Mouse (Mus musculus) forebrain, embryonic 11.5 days (tissue): ENCODE measurements around the gene Gp9. TPM values are rescaled to one million over a fixed set of nuclear protein-coding genes. Genes with fewer than 3 reads are reported as not detected.

ENCODE experiments used
- ATAC-seq: fragments of 200-750 bp; cut with Nextera tagmentation; replicated peaks from 2 replicates; pipeline ENCODE4 v1.8.0; 2017; ENCODE audit warnings: moderate TSS enrichment; ENCODE audit not compliant: low FRiP score
- DNase-seq: peaks from one replicate; pipeline ENCODE4 v3.0.0-alpha.2; 2017; ENCODE audit warnings: low spot score
- H3K27ac ChIP-seq: fragments of 300-500 bp; sonication (generic); 2 replicates; pipeline ENCODE4 v1.5.1; 2014; ENCODE audit warnings: low read depth, low read length
- H3K27me3 ChIP-seq: fragments of 300-500 bp; sonication (generic); 2 replicates; pipeline ENCODE4 v1.6.1; 2014; ENCODE audit warnings: mild to moderate bottlenecking, low read length, mixed read lengths; ENCODE audit not compliant: control insufficient read depth, insufficient read depth
- H3K36me3 ChIP-seq: fragments of 300-500 bp; sonication (generic); 2 replicates; pipeline ENCODE4 v1.6.1; 2014; ENCODE audit warnings: mild to moderate bottlenecking, low read length, moderate library complexity, mixed read lengths; ENCODE audit not compliant: control insufficient read depth, insufficient read depth
- H3K4me1 ChIP-seq: fragments of 300-500 bp; sonication (generic); replicated peaks from 2 replicates; pipeline ENCODE4 v1.6.1; 2014; ENCODE audit warnings: low read length, mixed read lengths; ENCODE audit not compliant: control insufficient read depth, insufficient read depth
- H3K4me2 ChIP-seq: fragments of 300-500 bp; sonication (generic); 2 replicates; pipeline ENCODE4 v1.6.1; 2014; ENCODE audit warnings: low read depth, mild to moderate bottlenecking, low read length, moderate library complexity, mixed read lengths; ENCODE audit not compliant: severe bottlenecking
- H3K4me3 ChIP-seq: fragments of 300-500 bp; sonication (generic); 2 replicates; pipeline ENCODE4 v1.5.1; 2014; ENCODE audit warnings: low read depth, low read length
- H3K9ac ChIP-seq: fragments of 300-500 bp; sonication (generic); 2 replicates; pipeline ENCODE4 v1.6.1; 2014; ENCODE audit warnings: low read length
- H3K9me3 ChIP-seq: fragments of 300-500 bp; sonication (generic); 2 replicates; pipeline ENCODE4 v1.6.1; 2016; ENCODE audit warnings: low read length, mixed read lengths; ENCODE audit not compliant: control insufficient read depth
- WGBS: fragments of 180-500 bp; shearing (Covaris S2); extraction: QIAGEN DNeasy Blood & Tissue Kit; methylation state at CpG from one replicate; pipeline ENCODE4 v1.1.7; 2014; 5-methylcytosine and 5-hydroxymethylcytosine counted together
- polyA plus RNA-seq: library from polyadenylated mRNA; unstranded; fragments of >200 nt; fragmentation: Nextera tagmentation; extraction: Ambion mirVana; gene quantifications from 2 replicates; pipeline ENCODE4 v1.2.1, GENCODE M21; 2014

Gp9 gene
- polyA plus RNA-seq, 1 experiment from 2014 or later: 2.8 TPM

DNA sequence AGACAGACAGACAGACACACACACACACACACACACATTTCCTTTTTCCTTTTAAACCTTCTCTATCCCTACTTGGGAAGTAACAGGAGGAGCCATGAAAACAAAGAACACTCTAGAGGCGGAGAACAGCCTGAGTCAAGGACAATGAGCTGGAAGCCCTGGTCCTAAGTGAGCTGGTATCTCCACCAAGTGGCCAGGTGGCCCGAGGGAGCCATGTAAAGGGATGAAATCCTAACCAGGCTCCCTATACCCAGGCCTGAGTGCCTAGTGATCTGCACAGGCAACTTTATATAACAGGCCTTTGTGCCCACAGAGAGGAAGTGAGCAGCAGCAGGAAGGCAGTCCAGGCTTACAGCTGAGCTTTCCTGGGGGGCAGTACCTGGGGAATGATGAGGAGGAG, 29.0 kb downstream of the Gp9 start:
- ATAC-seq (no peak), DNase-seq (no peak)
- Histone ChIP-seq H3K27ac (no peak overlapping the region), H3K9me3 (no peaks in the 10 kb centered on the region), H3K4me3 (no peak overlapping the region), H3K9ac (no peak overlapping the region), H3K4me2 (no peak overlapping the region), H3K4me1 (no peaks in the 10 kb centered on the region), H3K36me3 (no peaks in the 10 kb centered on the region), H3K27me3 (no peaks in the 10 kb centered on the region)
- 40% methylated on average over 2 of the region's 2 CpGs for WGBS

DNA sequence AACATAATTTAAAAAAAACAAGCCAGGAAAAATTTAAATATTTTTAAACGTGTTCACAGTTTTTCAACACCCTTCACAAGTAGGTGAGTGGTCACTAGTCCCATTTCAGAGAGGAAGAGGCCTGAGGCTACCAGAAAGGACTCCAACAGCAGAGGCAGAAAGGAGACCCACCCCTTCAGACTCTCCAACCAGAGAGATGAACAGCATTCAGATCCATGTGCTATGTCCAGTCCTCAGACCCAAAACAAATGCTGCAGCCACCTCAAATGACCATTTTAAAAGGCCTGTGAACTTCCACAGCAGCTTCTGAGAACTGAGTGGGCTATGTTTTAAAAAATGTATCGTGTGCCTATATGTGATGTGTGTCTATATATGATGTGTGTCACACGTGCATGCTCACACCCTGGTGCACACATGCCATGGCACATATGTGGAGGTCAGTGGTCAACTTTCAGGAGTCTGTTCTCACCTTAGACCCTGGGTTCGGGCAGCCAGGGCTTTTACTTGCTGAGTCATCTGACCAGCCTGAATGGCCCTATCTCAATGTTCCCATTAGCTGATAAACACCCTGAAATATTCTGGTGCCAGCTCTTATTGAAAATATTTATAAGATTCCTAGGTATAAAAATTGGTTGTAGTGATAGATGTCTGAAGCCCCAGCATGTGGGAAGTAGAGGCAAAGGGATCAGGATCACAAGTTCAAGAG, 30.0 kb downstream of the Gp9 start:
- Histone ChIP-seq H3K9me3 (no peaks in the 10 kb centered on the region), H3K9ac (no peak overlapping the region), H3K27me3 (no peaks in the 10 kb centered on the region), H3K4me1 (no peaks in the 10 kb centered on the region; the same call in 1 of the 2 replicates), H3K4me2 (no peak overlapping the region), H3K27ac (no peak overlapping the region), H3K4me3 (no peak overlapping the region), H3K36me3 (no peaks in the 10 kb centered on the region)
- WGBS: 81% methylated on average over 4 of the region's 4 CpGs
- ATAC-seq (no peak), DNase-seq (no peak)

DNA sequence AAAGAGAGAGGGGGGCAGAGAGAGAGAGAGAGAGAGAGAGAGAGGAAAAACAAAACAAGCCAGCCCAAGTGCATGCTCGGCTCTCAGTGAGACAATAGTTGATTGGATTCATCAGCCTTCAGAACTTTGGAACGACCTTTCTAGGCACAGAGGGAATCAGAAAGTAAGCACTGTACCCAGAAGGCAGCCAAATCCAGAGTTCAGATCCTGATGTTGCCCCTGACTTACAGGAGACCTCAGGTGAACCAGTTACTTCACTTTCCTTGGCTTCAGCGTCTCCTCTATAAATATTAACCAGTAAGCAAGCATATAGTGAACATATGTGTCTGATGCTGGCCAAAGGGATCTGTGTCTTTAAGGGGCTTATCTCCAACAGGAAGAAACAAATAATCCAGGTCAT, 30.6 kb downstream of the Gp9 start:
- H3K4me3 ChIP-seq: no peak overlapping the region
- WGBS: 71% methylated on average over 3 of the region's 3 CpGs
- ATAC-seq: no peak

DNA sequence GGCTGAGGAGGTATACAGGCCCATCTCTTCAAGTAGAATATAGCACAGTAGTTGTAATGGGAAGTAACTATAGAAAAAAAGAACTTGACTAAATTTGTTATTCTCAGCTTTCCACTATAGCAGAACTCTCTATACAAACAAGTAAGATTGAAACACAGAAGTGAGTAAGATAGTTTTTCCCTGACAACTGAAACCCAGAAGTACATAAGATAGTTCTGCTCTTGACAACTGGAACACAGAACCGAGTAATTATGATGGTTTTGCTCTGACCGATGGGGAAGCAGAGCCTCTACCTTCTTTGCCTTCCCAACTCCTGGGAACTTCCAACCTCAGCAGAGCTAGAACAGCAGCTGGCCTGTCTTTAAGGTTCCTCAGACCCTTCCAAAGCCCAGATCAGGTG, 31.3 kb downstream of the Gp9 start:
- Histone ChIP-seq H3K9me3 (no peaks in the 10 kb centered on the region), H3K27ac (no peak overlapping the region), H3K36me3 (no peaks in the 10 kb centered on the region), H3K9ac (no peak overlapping the region), H3K4me2 (no peak overlapping the region), H3K4me3 (no peak overlapping the region), H3K4me1 (no peaks in the 10 kb centered on the region; the same call in 1 of the 2 replicates), H3K27me3 (no peaks in the 10 kb centered on the region)
- 86% methylated on average over 2 of the region's 2 CpGs for WGBS
- no peak for ATAC-seq
- no peak for DNase-seq

More for the DNA sequence above, 30.6 kb downstream of the Gp9 start:
- Histone ChIP-seq H3K27me3 (no peaks in the 10 kb centered on the region), H3K9me3 (no peaks in the 10 kb centered on the region), H3K36me3 (no peaks in the 10 kb centered on the region), H3K27ac (no peak overlapping the region), H3K9ac (no peak overlapping the region), H3K4me1 (no peaks in the 10 kb centered on the region; the same call in 1 of the 2 replicates), H3K4me2 (no peak overlapping the region)
- DNase-seq: no peak

DNA sequence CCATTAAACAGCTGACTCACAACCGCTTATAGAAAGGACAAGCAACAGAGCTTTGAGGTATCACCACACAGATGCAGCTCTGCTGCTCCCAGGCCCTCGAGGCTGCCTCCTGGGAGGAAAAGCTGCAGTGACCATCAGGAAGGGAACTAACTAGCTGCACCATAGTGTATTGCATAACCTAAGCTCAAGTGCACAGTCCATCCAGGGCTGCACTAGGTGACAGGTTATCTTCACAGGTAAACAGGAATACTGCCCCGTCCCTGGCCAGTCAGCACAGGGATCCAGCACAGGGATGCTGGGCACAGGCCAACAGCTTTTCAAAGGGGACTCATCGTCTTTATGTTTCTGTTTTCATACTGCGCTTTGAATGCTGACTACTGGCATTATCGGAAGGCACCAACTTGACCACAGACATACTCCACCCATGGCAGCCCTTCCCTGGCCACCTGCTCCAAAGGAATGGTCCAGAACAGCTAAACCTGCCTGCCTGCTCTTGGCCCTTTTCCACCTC, 31.8 kb downstream of the Gp9 start:
- 89% methylated on average over 6 of the region's 6 CpGs for WGBS
- H3K4me3 ChIP-seq: no peak overlapping the region
- no peak overlapping the region for H3K9ac ChIP-seq
- no peak for ATAC-seq
- H3K36me3 ChIP-seq: no peaks in the 10 kb centered on the region; the same call in 1 of the 2 replicates
- no peaks in the 10 kb centered on the region; the same call in 1 of the 2 replicates for H3K4me1 ChIP-seq
- H3K9me3 ChIP-seq: no peaks in the 10 kb centered on the region
- no peak overlapping the region for H3K27ac ChIP-seq
- no peaks in the 10 kb centered on the region for H3K27me3 ChIP-seq
- no peak for DNase-seq
- H3K4me2 ChIP-seq: no peak overlapping the region

DNA sequence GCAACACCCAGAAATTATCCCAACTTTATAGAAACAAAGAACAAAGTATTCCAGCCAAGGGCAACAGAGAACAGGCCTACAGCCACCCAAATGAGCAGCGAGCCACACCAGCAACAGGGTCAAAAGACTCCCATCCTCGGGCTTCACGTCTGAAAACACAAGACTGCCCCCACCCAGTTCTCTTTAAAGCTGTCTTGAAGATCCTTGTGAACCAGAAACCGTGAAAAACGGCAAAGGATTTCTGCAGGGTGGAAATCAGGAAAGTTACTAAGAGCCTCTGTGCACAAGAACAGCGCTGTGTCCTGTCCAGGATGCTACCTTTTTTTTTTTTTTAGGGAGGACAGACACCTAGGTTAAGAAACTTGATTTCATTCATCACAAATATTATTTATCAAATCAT, 32.4 kb downstream of the Gp9 start:
- Histone ChIP-seq H3K4me1 (no peaks in the 10 kb centered on the region; the same call in 1 of the 2 replicates), H3K4me3 (peak overlapping the region; percentile 67; the same call in 1 of the 2 replicates), H3K9ac (peak overlapping the region; percentile 66; the same call in 1 of the 2 replicates), H3K4me2 (peak overlapping the region; percentile 92), H3K27ac (no peak overlapping the region), H3K36me3 (no peaks in the 10 kb centered on the region; the same call in 1 of the 2 replicates), H3K27me3 (no peaks in the 10 kb centered on the region), H3K9me3 (no peaks in the 10 kb centered on the region)
- 46% methylated on average over 6 of the region's 6 CpGs for WGBS
- DNase-seq (no peak), ATAC-seq (no peak)

DNA sequence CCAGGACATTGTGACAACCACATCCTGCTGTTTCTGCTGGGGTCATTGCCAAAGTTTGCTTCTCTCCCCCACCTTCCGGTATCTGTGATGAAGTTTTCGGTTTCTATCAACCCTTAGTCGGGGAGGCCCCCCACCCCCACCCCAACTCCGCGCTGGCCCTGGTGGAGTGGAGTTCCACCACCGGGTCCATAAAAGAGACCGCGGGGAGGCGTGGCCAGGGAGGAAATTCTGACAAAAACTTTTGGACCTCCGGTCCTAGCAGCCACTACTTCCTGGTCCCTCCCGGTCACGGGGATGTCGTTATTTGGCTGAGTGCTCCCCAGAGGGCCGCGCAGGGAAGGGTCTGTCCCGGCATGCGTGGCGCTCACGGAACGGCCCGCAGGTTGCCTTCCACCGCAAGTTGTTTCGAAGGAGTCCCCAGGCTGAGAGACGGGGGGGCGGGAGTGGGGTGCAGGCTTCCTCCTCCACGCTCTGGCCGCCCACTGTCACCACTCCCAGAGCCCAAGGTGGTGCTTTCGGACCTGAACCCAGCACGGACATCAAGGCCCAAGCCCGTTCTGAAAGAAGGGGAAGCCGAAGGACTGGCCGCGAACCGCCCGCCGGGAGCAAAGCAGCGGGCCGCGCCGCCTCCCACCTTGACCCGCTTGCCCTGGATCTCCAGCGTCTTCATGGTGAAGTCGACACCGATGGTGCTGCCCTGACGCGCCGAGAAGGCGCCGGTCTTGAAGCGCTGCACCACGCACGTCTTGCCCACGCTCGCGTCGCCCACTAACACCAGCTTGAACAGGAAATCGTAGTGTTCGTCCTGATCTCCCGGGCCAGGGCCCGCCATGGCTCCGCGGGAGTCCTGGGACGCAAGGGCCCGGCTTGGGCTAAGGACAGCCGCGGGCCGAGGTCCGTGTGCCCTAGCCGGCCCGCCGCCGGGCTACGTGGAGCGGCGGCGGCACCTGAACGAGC, 33.1 kb downstream of the Gp9 start:
- Histone ChIP-seq H3K4me1 (no peaks in the 10 kb centered on the region; the same call in 1 of the 2 replicates), H3K36me3 (no peaks in the 10 kb centered on the region; the same call in 1 of the 2 replicates), H3K4me2 (peak overlapping the region; percentile 92), H3K9ac (peak overlapping the region; percentile 66), H3K9me3 (no peaks in the 10 kb centered on the region), H3K4me3 (peak overlapping the region; percentile 67), H3K27ac (0 out of 2 replicates have a peak overlapping the region, but pooled peaks have one; percentile 6), H3K27me3 (no peaks in the 10 kb centered on the region)
- peak; percentile 65 for DNase-seq
- ATAC-seq: peak; percentile 14; the same call in 1 of the 2 replicates
- WGBS: 1% methylated on average over 77 of the region's 77 CpGs

DNA sequence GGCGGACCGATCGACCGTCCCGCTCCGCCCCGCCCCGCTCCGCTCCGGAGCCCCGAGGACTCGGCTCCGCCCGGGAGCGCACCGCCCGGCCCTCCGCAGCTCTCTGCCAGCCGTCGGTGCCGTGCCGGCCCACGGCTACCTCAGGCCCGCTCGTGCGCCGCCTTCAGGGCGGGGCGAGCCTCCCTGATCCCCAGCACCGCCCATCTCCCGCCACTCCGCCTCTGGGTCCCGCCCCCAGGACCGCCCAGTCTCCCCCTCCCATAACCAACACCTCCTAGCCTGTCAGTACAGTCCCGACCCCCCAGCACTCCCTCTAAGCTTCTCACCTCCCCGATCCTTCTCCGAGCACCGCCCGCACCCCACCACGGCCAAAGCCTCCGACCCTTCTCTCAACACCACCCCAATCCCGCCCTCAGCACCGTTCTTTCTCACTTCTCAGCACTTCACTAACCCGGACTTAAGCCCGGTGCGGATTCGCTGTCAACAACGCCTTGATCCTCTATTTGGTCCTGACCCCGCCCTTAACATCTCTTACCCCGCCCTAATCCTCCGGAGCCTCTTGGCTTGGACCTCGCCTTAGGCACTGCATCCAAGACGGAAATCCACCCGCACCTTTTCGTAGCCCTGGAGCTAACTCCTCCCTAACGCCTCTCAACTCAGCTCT, 33.9 kb downstream of the Gp9 start, which contains the start of gene Rab43:
Gene Rab43, minus strand, starts transcription at position 490 of the 664 bp plus-strand sequence.
- H3K4me1 ChIP-seq: no peaks in the 10 kb centered on the region; the same call in 1 of the 2 replicates
- no peaks in the 10 kb centered on the region for H3K27me3 ChIP-seq
- H3K9me3 ChIP-seq: no peaks in the 10 kb centered on the region
- peak; percentile 94 for DNase-seq
- H3K4me2 ChIP-seq: peak within 1 kb of the TSS; percentile 92
- ATAC-seq: peak; percentile 95
- peaks cover 3% of the 10 kb centered on the region; the same call in 1 of the 2 replicates for H3K36me3 ChIP-seq
- H3K27ac ChIP-seq: 0 out of 2 replicates have a peak within 1 kb of the TSS, but pooled peaks have one; percentile 6
- WGBS: 1% methylated on average over 54 of the region's 56 CpGs
- peak within 1 kb of the TSS; percentile 67 for H3K4me3 ChIP-seq
- H3K9ac ChIP-seq: peak within 1 kb of the TSS; percentile 66
